Mouse (Mus musculus): ENCODE results near the gene Ino80. TPM values are rescaled to one million over a fixed set of nuclear protein-coding genes. Genes with fewer than 3 reads are reported as not detected.

Ino80 gene
- polyA plus RNA-seq, 1 experiment: 4.6 TPM

DNA sequence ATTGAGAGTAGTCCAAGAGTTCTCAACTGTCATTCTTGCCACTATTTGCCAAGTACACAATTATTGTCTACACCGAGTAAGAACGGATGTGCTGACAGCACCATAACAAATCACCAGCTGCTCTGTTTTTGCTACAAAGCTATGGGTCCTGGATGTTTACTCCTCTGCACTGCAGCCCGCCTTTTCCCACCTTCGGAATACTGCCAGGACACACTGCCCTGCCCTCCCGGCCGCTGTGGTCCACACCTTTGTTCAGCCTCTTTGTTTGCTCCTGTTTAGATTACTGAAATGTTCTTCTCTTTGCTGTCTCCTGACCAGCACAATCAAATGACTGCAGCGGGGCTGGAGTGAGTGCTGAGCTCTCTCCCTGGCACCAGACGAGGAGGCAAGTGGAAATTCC is 69.2 kb downstream of the Ino80 start:
- H3K4me3 ChIP-seq (ENCODE audit: low read depth, low read length): no peak overlapping the region
- no peaks in the 10 kb centered on the region for H3K27me3 ChIP-seq (ENCODE audit: control insufficient read depth, insufficient read depth, low read length)
- WGBS: 64% methylated on average over 8 of the region's 8 CpGs
- no peak overlapping the region; the same call in 1 of the 2 replicates for H3K27ac ChIP-seq (ENCODE audit: insufficient read depth, low read depth, low read length)
- H3K4me1 ChIP-seq (ENCODE audit: control insufficient read depth, insufficient read depth, insufficient read length, low read length): peaks cover 3% of the 10 kb centered on the region; the same call in 1 of the 2 replicates
- TF ChIP-seq CTCF (IDR thresholded peaks at IDR 0.05; ENCODE audit: extremely low read depth, insufficient read length, insufficient replicate concordance, low read depth, low read length) (no peak), POLR2A (IDR thresholded peaks at IDR 0.05; ENCODE audit: low read depth, low read length) (no peak)
- peaks cover 50% of the 10 kb centered on the region for H3K36me3 ChIP-seq (ENCODE audit: control insufficient read depth, insufficient read depth, low read length)

DNA sequence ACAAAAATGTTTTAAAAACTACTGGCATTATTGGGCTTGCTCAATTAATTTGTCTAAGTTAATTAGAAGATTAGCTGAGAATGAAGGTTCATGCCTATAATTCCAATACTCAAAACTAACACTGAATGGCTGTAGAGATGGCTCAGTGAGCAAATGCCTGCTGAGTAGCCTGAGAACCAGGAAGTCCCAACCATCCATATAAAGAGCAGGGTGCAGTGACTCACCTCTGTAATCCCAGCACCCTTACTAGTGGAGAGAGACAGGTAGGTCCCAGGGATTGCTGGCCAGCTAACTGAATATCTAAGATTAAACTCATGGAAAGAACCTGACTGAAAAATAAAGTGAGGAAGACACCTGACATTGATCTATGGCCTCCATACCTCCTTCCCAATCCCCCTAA is 78.2 kb downstream of the Ino80 start:
- TF ChIP-seq POLR2A (IDR thresholded peaks at IDR 0.05; ENCODE audit: low read depth, low read length) (no peak), CTCF (IDR thresholded peaks at IDR 0.05; ENCODE audit: extremely low read depth, insufficient read length, insufficient replicate concordance, low read depth, low read length) (no peak)
- Histone ChIP-seq H3K4me1 (ENCODE audit: control insufficient read depth, insufficient read depth, insufficient read length, low read length) (peaks cover 4% of the 10 kb centered on the region; the same call in 1 of the 2 replicates), H3K27me3 (ENCODE audit: control insufficient read depth, insufficient read depth, low read length) (no peaks in the 10 kb centered on the region), H3K4me3 (ENCODE audit: low read depth, low read length) (no peak overlapping the region), H3K36me3 (ENCODE audit: control insufficient read depth, insufficient read depth, low read length) (peaks cover 27% of the 10 kb centered on the region), H3K27ac (ENCODE audit: insufficient read depth, low read depth, low read length) (no peak overlapping the region; the same call in 1 of the 2 replicates)

DNA sequence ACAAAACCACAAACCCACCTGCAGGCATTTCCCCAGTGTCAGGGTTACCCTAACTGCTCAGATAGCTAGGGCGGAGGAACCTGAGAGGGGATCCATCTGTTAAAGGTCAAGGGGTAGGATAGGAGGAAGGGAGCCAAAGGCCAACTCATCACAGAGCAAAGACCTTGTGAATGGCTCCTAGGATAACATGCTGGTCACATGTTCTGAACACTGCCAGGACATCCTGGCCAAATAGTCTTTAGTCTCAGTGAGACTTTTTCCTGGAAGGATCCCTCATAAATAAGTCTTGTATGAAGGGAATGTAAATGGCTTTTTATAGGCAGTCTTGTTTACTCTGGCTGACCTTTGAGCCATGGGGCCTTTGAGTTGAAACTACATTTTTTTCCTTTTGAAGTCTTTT is 78.8 kb downstream of the Ino80 start:
- Histone ChIP-seq H3K4me1 (ENCODE audit: control insufficient read depth, insufficient read depth, insufficient read length, low read length) (peaks cover 4% of the 10 kb centered on the region; the same call in 1 of the 2 replicates), H3K27ac (ENCODE audit: insufficient read depth, low read depth, low read length) (no peak overlapping the region), H3K36me3 (ENCODE audit: control insufficient read depth, insufficient read depth, low read length) (peaks cover 26% of the 10 kb centered on the region), H3K27me3 (ENCODE audit: control insufficient read depth, insufficient read depth, low read length) (no peaks in the 10 kb centered on the region), H3K4me3 (ENCODE audit: low read depth, low read length) (no peak overlapping the region)
- 60% methylated on average over 1 of the region's 1 CpGs for WGBS
- TF ChIP-seq CTCF (IDR thresholded peaks at IDR 0.05; ENCODE audit: extremely low read depth, insufficient read length, insufficient replicate concordance, low read depth, low read length): no peak
- TF ChIP-seq POLR2A (IDR thresholded peaks at IDR 0.05; ENCODE audit: low read depth, low read length): no peak

DNA sequence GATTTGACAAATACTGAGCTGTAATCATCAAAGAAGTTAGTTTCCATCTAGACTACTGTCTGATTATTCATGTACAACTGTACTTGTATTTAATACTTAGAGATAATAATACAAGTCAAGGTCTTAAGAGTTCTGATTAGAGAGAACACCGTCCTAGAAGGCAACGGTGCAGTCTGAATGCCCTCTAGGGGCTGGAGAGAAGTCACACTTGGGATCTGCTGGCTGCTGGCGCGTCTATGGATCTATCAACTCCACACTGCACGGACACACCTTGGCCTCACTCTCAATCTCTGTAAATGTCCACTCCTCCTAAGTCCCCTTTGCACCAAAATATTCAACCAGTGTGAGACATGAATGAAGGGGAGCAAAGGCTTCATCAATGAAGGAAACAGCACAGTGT is 79.2 kb downstream of the Ino80 start:
- H3K4me3 ChIP-seq (ENCODE audit: low read depth, low read length): no peak overlapping the region
- peaks cover 28% of the 10 kb centered on the region for H3K36me3 ChIP-seq (ENCODE audit: control insufficient read depth, insufficient read depth, low read length)
- no peak overlapping the region for H3K27ac ChIP-seq (ENCODE audit: insufficient read depth, low read depth, low read length)
- peaks cover 4% of the 10 kb centered on the region; the same call in 1 of the 2 replicates for H3K4me1 ChIP-seq (ENCODE audit: control insufficient read depth, insufficient read depth, insufficient read length, low read length)
- no peak for TF ChIP-seq POLR2A (IDR thresholded peaks at IDR 0.05; ENCODE audit: low read depth, low read length)
- TF ChIP-seq CTCF (IDR thresholded peaks at IDR 0.05; ENCODE audit: extremely low read depth, insufficient read length, insufficient replicate concordance, low read depth, low read length): no peak
- H3K27me3 ChIP-seq (ENCODE audit: control insufficient read depth, insufficient read depth, low read length): no peaks in the 10 kb centered on the region
- WGBS: 57% methylated on average over 5 of the region's 5 CpGs

DNA sequence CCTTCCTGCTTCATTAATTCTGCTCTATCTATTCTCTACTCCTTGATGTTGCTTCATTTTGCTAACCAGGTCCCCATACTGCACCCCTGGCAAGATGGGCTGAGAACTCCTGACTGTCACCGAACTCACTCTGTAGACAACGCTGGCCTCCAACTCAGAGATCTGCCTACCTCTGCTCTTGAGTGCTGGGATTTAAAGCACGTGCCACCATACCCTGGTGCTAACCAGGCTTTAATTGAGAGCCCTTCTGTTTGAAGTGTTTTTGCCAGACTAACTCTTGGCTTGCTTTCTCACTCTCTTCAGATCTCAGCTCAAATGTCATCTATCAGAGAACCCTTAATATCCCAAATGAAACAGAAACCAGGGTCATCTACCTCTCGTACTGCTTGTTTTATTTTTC is 87.5 kb downstream of the Ino80 start:
- TF ChIP-seq CTCF (IDR thresholded peaks at IDR 0.05; ENCODE audit: extremely low read depth, insufficient read length, insufficient replicate concordance, low read depth, low read length): no peak
- no peak for TF ChIP-seq POLR2A (IDR thresholded peaks at IDR 0.05; ENCODE audit: low read depth, low read length)
- no peaks in the 10 kb centered on the region for H3K4me1 ChIP-seq (ENCODE audit: control insufficient read depth, insufficient read depth, insufficient read length, low read length)
- H3K27me3 ChIP-seq (ENCODE audit: control insufficient read depth, insufficient read depth, low read length): no peaks in the 10 kb centered on the region
- 96% methylated on average over 4 of the region's 4 CpGs for WGBS
- peaks cover 27% of the 10 kb centered on the region for H3K36me3 ChIP-seq (ENCODE audit: control insufficient read depth, insufficient read depth, low read length)
- no peak overlapping the region for H3K4me3 ChIP-seq (ENCODE audit: low read depth, low read length)
- no peak overlapping the region for H3K27ac ChIP-seq (ENCODE audit: insufficient read depth, low read depth, low read length)

DNA sequence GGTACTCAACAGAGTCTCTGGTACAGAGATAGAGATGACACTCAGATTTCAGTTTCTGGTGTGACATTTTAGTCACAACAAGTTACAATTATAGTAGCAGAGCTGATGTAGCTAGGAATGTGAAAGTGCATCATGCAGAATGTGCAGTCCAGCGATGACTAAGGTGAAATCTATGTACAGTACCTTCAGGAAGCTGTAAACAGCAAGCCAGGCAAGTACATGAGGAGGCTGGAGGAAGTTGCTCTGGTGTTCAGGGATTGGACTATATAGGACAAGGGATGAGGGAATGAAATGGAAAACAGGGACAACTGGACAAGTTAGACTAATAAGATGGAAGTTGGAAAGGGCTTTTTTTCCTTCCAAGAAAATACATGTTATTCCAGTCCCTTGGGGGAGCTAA is 89.2 kb downstream of the Ino80 start:
- no peak overlapping the region for H3K4me3 ChIP-seq (ENCODE audit: low read depth, low read length)
- no peaks in the 10 kb centered on the region for H3K27me3 ChIP-seq (ENCODE audit: control insufficient read depth, insufficient read depth, low read length)
- H3K36me3 ChIP-seq (ENCODE audit: control insufficient read depth, insufficient read depth, low read length): peaks cover 28% of the 10 kb centered on the region
- no peaks in the 10 kb centered on the region for H3K4me1 ChIP-seq (ENCODE audit: control insufficient read depth, insufficient read depth, insufficient read length, low read length)
- H3K27ac ChIP-seq (ENCODE audit: insufficient read depth, low read depth, low read length): no peak overlapping the region
- 85% methylated on average over 1 of the region's 1 CpGs for WGBS
- no peak for TF ChIP-seq POLR2A (IDR thresholded peaks at IDR 0.05; ENCODE audit: low read depth, low read length)
- no peak for TF ChIP-seq CTCF (IDR thresholded peaks at IDR 0.05; ENCODE audit: extremely low read depth, insufficient read length, insufficient replicate concordance, low read depth, low read length)

DNA sequence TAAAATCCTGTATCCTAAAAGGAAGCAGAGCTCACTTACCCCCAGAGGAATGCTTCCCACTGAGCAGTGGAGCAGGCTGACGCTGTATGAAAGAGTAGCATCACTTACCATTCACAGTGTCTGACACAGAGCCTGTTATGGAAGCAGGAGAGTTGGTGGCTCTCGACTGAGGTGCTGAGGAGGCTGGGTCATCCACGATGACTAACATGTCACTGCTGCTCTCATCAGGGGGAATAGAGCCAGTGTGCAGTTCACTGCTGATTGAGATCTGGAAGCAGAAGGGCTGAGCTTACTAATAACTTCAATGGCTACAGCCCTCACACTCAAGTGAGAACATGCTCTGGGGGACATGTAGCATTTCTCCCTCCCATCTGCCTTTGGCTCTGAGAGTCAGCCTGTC is 98.0 kb downstream of the Ino80 start:
- Histone ChIP-seq H3K4me1 (ENCODE audit: control insufficient read depth, insufficient read depth, insufficient read length, low read length) (no peaks in the 10 kb centered on the region), H3K4me3 (ENCODE audit: low read depth, low read length) (no peak overlapping the region), H3K27ac (ENCODE audit: insufficient read depth, low read depth, low read length) (no peak overlapping the region), H3K27me3 (ENCODE audit: control insufficient read depth, insufficient read depth, low read length) (no peaks in the 10 kb centered on the region), H3K36me3 (ENCODE audit: control insufficient read depth, insufficient read depth, low read length) (peaks cover 62% of the 10 kb centered on the region)
- WGBS: 84% methylated on average over 3 of the region's 3 CpGs
- no peak for TF ChIP-seq POLR2A (IDR thresholded peaks at IDR 0.05; ENCODE audit: low read depth, low read length)
- no peak for TF ChIP-seq CTCF (IDR thresholded peaks at IDR 0.05; ENCODE audit: extremely low read depth, insufficient read length, insufficient replicate concordance, low read depth, low read length)

All from small intestine, adult 2 months (tissue).